Mouse (Mus musculus) cerebellum, postnatal 36 days (tissue): ENCODE results near the gene Usf2.
"Not testable (repeated sequence)": the region's sequence is repeated elsewhere in the genome, so short reads cannot be mapped to it uniquely, and the experiment has no call there.

Source experiments
- DNase-seq, 2 experiments: peaks; one replicate each; pipeline ENCODE4 v3.0.0; 2021 to 2022; ENCODE audit warnings: mixed read lengths in 2 of 2

The Usf2 gene

DNA sequence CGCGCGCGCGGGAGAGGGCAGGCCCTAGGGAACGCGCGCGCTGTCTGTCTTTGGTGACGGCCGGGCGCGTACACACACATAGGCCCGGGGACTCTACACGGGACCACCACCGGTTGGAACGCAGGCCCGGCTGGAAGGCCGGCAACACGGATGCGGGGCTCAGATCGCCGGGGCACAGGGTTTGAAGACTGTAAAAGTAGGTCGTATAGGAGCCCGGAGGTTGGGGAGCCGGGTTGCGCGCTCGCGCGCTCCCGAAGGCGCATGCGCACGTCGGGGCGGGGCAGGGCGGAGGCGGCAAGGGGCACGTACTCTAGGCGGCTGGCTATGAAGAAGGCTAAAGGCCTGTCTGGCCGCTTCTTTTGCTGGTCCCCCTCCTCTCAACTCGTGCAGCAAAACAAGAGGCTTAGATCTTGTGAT is 772 bp upstream of the Usf2 start:
- peak; percentile 90 to 92 for DNase-seq

DNA sequence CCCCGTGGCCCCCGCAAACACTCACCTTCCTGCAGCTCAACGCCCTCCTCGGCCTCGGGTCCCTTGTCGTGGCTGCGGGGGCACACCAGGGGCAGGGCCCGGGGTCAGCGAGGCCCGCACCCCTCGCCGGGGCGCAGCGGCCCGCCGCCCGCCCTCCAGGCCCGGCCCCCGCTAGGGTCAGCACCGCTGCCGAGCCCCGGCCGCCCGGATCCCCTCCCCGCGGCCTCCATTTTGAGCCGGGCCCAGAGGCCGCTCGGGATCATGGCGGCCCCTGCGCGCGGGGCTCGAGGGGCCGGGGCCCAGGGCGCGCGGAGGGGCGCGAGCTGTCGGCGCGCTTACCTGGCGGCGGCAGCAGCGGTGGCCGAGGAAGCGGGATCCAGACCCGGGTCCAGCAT is 249 bp downstream of the Usf2 start:
- peak in 1 of 2 experiments; percentile 52 for DNase-seq

DNA sequence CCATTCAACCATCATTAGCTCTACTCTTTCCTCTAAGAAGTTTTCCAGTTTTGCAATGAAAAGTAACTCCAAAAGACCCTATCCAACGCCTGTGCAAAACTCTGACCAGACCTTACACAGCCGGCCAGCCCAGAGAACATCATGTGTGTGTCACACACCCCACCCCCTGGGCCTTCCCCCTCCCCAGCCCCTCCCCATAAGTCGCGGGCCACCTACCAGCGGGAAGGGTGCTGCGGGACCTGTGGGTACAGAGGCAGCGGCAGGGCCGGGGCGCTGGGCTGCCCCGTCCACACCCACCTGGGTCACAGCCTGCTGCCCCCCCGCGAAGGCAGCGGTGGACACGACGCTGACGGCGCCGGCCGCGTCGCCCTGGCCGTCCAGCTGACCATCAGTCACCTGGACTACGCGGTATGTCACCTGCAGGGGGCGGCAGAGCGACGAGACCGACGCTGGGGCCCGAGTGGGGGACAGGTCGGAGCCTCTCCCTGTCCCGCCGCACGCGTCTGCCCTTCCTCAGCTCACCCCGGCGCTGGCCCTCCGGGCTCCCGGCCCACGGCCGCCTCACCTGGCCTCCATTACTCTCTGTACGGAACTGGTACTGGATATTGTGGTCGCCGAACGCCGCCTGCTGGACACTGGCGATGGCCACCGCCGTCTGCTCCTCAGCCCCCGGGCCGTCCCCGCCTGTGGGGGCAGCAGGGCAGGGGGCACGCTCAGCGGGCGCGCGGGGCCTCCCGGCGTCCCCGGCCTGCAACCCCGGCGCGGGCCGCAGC is 833 bp downstream of the Usf2 start:
- peak; percentile 91 to 95 for DNase-seq

GRCm38 (mm10) chr7:30954971-30955520 is 1.6 kb downstream of the Usf2 start:
- no peak for DNase-seq

GRCm38 (mm10) chr7:30954036-30954435 is 2.6 kb downstream of the Usf2 start:
- DNase-seq = no peak

DNA sequence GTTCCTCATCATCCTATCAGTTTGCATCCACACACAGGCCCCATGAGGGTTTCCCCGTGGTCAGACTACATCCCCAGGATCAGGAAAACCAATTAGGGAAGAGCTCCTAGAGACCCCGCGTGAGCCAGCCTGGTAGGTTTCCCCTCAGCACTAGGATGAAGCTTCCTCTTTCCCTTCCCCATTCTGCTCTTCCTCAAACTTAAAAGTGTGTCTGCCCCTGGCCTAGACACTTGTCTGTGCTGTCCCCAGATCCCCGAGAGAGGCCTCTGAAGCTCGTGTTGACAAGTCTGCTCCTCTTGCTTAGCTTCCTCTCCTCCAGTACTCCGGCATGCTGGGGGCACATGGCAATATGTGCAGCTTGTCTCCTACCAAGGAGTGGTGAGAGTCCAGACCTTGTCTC is 3.1 kb downstream of the Usf2 start:
- DNase-seq = no peak

- DNase-seq = no peak
Measured at GRCm38 (mm10) chr7:30952441-30953265, 4.0 kb downstream of the Usf2 start.

GRCm38 (mm10) chr7:30949902-30950301 is 6.7 kb downstream of the Usf2 start:
- not testable (repeated sequence) for DNase-seq

DNA sequence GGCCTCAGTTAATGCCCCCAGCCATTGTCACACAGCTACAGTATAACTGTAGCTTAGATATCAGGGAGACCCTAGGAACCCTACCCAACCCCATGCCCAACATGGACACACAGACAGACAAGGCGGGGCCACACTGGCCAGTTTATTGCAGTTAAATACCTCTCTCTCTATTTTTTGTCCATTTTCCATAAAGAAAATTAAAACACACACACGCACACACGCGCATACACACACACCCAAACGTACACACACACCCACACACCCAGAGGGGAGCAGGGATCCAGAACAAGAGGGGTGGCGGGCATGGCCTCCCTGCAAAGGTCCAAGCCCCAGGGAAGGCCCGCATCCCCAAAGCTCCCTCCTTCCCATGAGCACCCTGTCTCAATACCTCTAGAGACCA is 10.7 kb downstream of the Usf2 start:
- DNase-seq = no peak

DNA sequence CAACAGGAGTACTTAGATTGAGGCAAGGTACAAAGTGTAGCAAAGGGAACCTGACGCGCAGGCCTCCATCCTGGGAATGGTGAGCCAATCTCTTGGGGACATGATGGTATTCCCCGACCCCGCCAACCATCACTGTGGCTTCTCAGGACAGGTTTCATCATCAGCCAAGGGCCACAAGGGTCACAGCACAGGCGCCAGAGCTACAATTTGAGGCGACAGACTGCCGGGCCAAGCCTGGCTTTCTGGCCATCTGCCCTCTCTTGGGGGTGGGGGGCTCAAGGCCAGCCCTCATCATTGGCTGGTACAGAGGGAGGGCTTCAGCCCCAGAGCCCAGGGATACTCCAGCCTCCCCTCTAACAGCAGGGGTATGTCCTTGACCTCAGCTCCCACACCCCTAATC is 11.1 kb downstream of the Usf2 start:
- not testable (repeated sequence) for DNase-seq

GRCm38 (mm10) chr7:30944706-30945105 is 11.9 kb downstream of the Usf2 start:
- not testable (repeated sequence) for DNase-seq

DNA sequence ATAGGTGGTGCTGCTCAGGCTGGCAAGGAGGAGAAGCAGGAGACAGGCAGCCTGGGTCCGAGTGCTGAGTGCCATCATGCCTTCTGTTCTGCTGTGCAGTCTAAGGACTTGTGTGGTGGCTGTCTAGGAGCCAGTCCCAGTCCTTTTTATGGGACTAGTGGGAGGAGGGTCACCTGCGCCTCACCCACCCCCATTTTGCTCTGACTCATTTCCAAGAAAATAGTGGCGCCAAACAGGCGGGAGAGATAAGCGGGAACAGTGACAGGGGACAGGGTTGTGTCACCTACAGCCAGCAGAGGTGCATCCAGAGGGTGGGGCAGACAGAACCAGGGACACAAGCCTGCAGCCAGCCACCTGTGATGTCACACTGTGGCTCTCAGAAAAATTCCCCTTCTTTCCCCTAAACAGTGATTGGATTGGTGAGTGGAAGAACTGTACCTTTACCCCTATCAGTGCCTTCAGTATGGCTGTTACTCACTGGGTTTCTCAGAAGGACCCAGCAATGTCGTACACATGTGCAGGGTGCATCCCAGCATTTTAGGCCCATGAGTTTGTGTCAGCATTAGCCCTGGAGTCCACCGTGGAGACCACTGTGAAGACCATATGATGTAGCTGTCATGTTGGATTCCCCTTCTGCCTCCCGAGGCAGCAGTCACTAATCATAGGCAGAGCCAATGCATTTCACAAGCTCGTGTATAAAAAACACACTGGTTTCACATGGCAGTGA is 12.5 kb downstream of the Usf2 start, which contains the start of gene Hamp:
Hamp (minus strand) TSS at position 124 of the 727 bp plus-strand sequence.
- DNase-seq = no peak

- not testable (repeated sequence) for DNase-seq
Measured at GRCm38 (mm10) chr7:30942365-30942764, 14.2 kb downstream of the Usf2 start.

GRCm38 (mm10) chr7:30940070-30940469 is 16.5 kb downstream of the Usf2 start:
- DNase-seq = not testable (repeated sequence)

DNA sequence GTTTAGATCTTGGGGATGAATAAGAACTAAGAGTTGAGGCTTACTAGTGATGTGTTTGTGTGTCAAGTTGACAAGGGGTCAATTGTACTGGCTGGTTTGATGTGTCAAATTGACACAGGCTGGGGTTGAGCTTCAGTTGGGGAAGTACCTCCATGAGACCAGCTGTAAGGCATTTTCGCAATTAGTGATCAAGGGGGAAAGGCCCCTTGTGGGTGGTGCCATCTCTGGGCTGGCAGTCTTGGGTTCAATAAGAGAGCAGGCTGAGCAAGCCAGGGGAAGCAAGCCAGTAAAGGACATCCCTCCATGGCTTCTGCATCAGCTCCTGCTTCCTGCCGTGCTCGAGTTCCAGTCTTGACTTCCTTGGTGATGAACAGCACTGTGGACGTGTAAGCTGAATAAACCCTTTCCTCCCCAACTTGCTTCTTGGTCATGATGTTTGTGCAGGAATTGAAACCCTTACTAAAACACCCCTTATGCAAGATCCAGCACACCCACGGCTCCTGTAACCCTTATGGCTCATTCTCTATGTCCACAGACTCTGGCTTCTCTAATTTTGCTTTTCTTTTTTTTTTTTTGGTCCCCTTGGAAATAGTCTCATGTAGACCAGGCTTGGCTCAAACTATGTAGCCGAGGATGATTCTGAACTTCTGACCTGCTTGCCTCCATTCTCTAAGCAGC is 21.0 kb downstream of the Usf2 start:
- DNase-seq = not testable (repeated sequence)

- DNase-seq = not testable (repeated sequence)
Measured at GRCm38 (mm10) chr7:30924581-30924980, 32.0 kb downstream of the Usf2 start, which contains the start of gene Hamp2. Gene Hamp2, minus strand, starts transcription at chr7:30924681.

- no peak for DNase-seq
Measured at GRCm38 (mm10) chr7:30924071-30924470, 32.5 kb downstream of the Usf2 start.

DNA sequence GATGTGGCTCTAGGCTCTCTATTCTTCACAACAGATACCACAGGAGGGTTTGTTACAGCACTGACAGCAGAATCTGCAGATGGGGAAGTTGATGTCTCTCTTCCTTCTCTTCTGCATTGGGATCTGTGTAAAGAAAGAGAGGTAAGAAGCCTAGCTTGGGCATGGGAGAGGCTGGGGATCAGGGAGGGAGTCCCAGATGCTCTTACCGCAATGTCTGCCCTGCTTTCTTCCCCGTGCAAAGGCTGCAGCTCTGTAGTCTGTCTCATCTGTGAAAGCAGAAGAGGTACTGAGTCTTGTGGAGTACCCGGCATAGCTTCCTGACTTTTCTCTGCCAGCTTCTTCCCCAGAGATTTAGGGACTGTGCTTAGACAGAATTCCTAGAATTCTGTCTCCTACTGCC is 34.1 kb downstream of the Usf2 start:
- DNase-seq = not testable (repeated sequence)

DNA sequence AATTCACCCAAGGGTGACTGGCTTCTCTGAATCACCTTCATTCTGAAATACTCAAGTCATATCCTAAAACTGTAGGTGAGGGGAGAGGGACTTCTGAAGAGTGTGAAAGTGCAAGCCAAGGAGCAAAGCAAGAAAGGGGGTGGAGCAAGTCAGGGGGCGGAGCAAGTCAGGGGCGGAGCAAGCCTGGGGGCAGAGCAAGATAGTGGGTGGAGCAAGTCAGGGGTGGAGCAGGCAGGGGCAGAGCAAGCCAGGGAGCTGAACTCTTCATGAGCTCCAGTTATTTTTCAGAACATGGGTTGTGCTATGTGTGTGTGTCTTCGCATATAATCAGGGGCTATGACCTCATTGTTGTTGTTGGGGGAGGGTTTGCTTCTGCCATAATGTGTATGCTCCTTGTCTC is 36.4 kb downstream of the Usf2 start:
- DNase-seq = no peak

GRCm38 (mm10) chr7:30917219-30917618 is 39.4 kb downstream of the Usf2 start:
- no peak for DNase-seq

DNA sequence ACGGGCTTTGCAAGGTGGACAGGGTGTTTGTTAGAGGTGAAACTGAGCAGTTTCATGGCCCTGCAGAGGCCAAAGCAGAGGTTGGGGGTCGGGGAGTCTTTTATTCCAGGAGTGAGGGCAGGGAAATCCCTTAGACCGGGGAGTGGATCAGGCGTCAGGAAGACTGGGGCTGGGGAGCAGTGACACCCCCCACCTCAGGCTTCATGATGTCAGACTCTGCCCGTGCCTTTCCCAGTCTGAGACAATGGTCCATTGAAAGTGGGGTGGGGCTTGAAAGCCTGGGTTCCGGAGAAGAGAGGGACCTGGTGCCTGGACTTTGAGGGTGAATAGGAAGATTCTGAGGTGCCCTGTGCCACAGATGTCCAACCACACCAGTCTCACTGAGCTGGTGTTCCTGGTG is 39.9 kb downstream of the Usf2 start:
- DNase-seq = no peak

DNA sequence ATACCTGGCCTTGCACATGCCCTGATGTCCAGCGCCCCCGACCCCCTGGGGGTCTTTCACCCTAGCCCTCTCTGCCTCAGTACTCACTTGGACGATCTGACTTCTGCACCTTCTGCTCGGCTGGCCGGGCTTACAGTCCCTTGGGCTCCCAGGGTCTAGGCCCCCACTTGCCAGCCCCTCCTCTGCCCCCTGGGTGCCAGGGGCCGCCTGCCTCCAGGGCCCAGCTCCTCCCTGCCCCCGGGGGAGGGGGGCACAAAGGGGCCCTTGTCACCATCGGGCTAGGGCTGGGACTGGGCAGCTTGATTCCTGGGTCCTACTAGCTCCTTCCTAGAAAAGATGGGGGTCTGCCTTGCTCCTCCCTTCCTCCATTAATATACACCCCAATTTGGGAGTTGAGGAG is 41.9 kb downstream of the Usf2 start, which contains the start of gene Mag:
Mag (minus strand) TSS at position 142 of the 400 bp plus-strand sequence.
- no peak for DNase-seq
